Mouse (Mus musculus) cerebellum, adult 9-11 months (tissue): Measurements from ENCODE around the gene Arnt.

Source experiments
- DNase-seq: peaks from one replicate; pipeline ENCODE4 v3.0.0; 2022

The Arnt gene

GRCm38 (mm10) chr3:95459381-95459780, 25.2 kb downstream of the Arnt start:
- no peak for DNase-seq

GRCm38 (mm10) chr3:95463852-95464251, 29.7 kb downstream of the Arnt start:
- no peak for DNase-seq

DNA sequence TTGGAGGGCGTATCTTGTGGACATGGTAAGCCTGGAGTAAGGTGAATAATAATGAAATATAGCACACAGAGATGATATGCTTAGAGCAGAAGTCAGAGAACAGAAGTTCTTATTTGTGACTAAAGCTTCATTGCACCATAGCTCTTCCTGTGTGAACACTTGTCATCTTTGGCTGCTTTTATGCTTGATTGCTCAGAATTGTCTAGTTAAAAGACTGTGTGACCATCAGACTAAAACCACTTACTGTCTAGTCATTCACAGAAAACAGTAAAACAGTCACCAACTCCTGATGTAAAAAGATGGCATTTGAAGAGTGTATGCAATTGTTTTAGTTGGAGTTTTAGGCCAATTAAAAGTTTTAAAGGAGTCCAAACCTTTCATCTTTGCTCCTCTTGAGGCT, 44.8 kb downstream of the Arnt start:
- DNase-seq = no peak

DNA sequence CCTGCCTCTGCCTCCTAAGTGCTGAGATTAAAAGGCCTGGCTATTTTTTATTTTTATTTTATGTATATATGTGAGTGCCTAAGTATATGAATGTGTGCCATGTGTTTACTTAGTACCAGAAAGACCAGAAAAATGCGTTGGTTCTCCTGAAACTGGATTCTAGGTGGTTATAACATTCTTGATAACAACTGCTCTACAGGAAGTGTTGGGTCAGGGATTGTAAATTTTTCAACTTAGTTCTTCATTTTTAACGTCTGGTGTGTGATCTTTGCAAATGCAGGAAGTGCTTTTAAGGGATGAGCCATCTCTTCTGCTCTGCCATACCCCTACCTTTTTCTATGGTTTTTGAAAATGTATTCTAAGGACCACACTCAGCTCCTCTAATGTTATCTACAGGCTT, 52.2 kb downstream of the Arnt start:
- DNase-seq = no peak

GRCm38 (mm10) chr3:95488679-95489078, 54.5 kb downstream of the Arnt start:
- DNase-seq = no peak

DNA sequence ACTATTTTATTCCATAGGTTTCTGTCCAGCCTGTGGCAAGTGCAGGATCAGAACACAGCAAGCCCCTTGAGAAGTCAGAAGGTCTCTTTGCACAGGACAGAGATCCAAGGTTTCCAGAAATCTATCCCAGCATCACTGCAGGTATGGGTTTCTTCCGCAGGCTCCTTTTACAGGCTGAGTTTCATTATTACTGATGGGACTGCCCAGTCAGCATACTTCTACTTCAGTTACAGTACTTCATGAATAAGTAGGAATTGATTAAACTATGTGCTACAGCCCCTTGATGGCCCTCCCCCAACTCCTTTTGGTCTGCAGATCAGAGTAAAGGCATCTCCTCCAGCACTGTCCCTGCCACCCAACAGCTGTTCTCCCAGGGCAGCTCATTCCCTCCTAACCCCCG, 56.0 kb downstream of the Arnt start:
- DNase-seq = no peak

DNA sequence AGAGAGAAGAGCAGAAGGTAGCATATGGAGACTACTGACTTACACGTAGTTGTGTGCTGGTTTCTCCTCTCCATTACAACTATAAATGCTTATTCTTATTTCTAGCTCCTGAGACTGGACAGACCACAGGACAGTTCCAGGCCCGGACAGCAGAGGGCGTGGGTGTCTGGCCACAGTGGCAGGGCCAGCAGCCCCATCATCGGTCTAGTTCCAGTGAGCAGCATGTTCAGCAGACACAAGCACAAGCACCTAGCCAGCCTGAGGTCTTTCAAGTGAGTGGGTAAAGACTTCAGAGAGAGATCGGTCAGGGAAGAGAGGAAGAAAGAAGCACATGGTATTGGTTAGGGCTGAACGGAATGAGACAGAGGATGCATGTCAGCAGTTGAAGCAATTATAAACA, 60.2 kb downstream of the Arnt start:
- DNase-seq = peak; percentile 47

- no peak for DNase-seq
These were observed 64.0 kb downstream of the Arnt start for GRCm38 (mm10) chr3:95498229-95498628.

DNA sequence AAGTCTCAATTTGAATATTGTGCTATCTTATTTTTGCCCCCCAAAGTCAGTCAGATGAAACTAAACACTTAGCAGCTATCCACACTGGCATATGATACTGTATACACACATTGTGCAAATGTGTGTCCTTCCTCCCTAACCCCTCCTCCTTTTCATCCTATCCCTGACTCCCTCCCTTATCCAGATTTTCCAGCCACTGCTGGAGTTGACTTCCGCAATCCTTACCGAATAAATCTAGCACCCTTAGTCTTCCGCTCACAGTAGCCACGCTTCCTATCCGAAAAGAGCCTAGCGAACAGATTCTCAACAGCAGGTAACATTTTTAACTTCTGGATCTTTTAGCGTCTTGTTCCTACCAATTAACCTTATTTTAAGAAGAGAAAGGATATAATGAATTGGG, 64.8 kb downstream of the Arnt start, which contains the start of gene Ctsk:
Gene Ctsk (plus strand): TSS at position 233 of the 400 bp plus-strand sequence.
- no peak for DNase-seq

GRCm38 (mm10) chr3:95499496-95500140, 65.4 kb downstream of the Arnt start:
- no peak for DNase-seq

- no peak for DNase-seq
These were observed 68.1 kb downstream of the Arnt start for GRCm38 (mm10) chr3:95502312-95502711.

GRCm38 (mm10) chr3:95509348-95509747, 75.2 kb downstream of the Arnt start:
- peak; percentile 77 for DNase-seq

GRCm38 (mm10) chr3:95511611-95512180, 77.5 kb downstream of the Arnt start:
- no peak for DNase-seq

GRCm38 (mm10) chr3:95516614-95517041, 82.4 kb downstream of the Arnt start:
- DNase-seq = no peak

- peak; percentile 64 for DNase-seq
These were observed 83.3 kb downstream of the Arnt start for GRCm38 (mm10) chr3:95517493-95517898.

DNA sequence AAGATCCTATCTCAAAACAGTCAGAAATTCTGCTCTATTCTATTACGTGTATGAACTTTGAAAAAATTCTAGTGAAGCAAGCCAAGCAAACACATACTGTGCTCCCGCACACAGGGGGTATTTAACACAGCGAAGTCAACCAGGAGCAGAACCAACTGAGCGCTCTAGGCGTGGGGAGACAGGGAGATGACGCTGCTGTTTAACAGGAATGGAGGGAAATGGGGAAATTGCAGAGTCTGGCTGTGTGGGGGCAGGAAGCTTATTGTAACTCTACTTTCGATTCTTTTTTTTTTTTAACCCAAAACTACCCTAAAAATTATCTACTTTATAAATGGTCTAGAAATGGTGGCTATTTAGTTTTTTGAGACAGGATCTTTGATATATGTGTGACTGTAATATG, 84.7 kb downstream of the Arnt start:
- DNase-seq = no peak

- DNase-seq = no peak
These were observed 85.1 kb downstream of the Arnt start for GRCm38 (mm10) chr3:95519315-95519714.

- DNase-seq = no peak
These were observed 85.9 kb downstream of the Arnt start for GRCm38 (mm10) chr3:95520100-95520499.

GRCm38 (mm10) chr3:95521168-95521567, 87.0 kb downstream of the Arnt start:
- no peak for DNase-seq

- DNase-seq = no peak
These were observed 89.5 kb downstream of the Arnt start for GRCm38 (mm10) chr3:95523662-95524061.

DNA sequence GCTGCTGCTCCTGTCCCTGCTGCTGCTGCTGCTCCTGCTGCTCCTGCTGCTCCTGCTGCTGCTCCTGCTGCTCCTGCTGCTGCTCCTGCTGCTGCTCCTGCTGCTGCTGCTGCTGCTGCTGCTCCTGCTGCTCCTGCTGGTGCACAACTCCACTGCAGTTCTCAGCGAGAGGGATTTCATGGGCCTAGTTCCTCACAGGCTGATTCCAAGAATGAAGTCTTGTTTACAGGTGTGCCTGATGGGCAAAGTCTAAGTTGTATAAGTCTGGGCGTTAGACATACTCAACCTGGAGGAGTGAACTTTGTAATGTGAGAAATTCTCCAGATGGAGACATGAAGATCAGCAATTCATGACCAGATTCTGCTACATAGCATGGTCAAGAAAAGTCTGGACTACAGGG, 90.5 kb downstream of the Arnt start:
- no peak for DNase-seq

GRCm38 (mm10) chr3:95526111-95526510, 91.9 kb downstream of the Arnt start:
- DNase-seq = no peak

DNA sequence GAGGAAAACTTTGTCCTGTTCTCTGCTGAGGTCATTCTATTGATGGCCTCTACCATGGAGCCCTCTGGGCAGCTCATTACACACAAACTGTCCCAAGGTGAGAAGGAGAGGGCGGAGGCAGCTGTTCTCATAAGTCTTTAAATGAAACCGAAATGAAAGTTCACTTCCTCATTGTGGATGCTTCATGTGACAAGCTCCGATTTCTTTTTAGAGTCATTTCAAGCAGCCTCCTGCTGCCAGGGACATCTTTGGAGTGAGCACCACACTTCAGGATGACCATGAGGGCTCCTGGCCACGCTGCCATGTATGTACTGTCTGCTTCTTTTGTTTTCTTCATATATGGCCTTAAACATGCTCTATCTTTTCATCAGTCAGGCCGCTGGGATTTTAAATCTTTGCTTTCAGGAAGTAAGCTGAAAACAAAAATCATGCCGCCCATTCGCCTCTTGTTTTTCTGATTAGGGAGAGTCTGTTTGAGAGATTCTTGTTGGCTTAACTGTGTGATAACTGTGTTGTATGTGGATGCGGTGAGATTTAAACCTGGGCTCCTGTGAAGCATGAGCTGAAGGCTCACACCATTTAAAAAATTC, 92.5 kb downstream of the Arnt start, which contains the start of gene Ctss:
Gene Ctss (plus strand): TSS at position 165 of the 590 bp plus-strand sequence.
- DNase-seq = no peak

GRCm38 (mm10) chr3:95529814-95530213, 95.6 kb downstream of the Arnt start:
- no peak for DNase-seq
